Mouse (Mus musculus) limb, embryonic 15.5 days (tissue): Measurements from ENCODE around the gene Nek6. TPM values are rescaled to one million over a fixed set of nuclear protein-coding genes. Genes with fewer than 3 reads are reported as not detected.

ENCODE experiments used
- ATAC-seq: fragments of 200-750 bp; cut with Nextera tagmentation; 2 replicates; pipeline ENCODE4 v1.8.0; 2017; ENCODE audit warnings: low read depth, moderate TSS enrichment; ENCODE audit not compliant: insufficient number of reproducible peaks, low FRiP score, low TSS enrichment
- H3K27ac ChIP-seq: fragments of 300-500 bp; sonication (generic); 2 replicates; pipeline ENCODE4 v1.5.1; 2015; ENCODE audit warnings: moderate library complexity, mild to moderate bottlenecking, inconsistent platforms
- H3K27me3 ChIP-seq: fragments of 300-500 bp; sonication (generic); 2 replicates; pipeline ENCODE4 v1.6.1; 2015; ENCODE audit warnings: inconsistent platforms
- H3K36me3 ChIP-seq: fragments of 300-500 bp; sonication (generic); 2 replicates; pipeline ENCODE4 v1.6.1; 2015; ENCODE audit warnings: inconsistent platforms
- H3K4me1 ChIP-seq: fragments of 300-500 bp; sonication (generic); 2 replicates; pipeline ENCODE4 v1.6.1; 2015; ENCODE audit warnings: inconsistent platforms
- H3K4me2 ChIP-seq: fragments of 300-500 bp; sonication (generic); 2 replicates; pipeline ENCODE4 v1.6.1; 2015; ENCODE audit warnings: mild to moderate bottlenecking, inconsistent platforms
- H3K4me3 ChIP-seq: fragments of 300-500 bp; sonication (generic); 2 replicates; pipeline ENCODE4 v1.5.1; 2015; ENCODE audit warnings: mild to moderate bottlenecking, inconsistent platforms
- H3K9ac ChIP-seq: fragments of 300-500 bp; sonication (generic); 2 replicates; pipeline ENCODE4 v1.6.1; 2015; ENCODE audit warnings: inconsistent platforms
- H3K9me3 ChIP-seq: fragments of 300-500 bp; sonication (generic); 2 replicates; pipeline ENCODE4 v1.6.1; 2016; ENCODE audit warnings: inconsistent platforms
- WGBS: fragments of 180-500 bp; shearing (Covaris S2); methylation state at CpG from one replicate; pipeline ENCODE4 v1.1.7; 2015; 5-methylcytosine and 5-hydroxymethylcytosine counted together
- polyA plus RNA-seq: library from polyadenylated mRNA; unstranded; fragments of >200 nt; fragmentation: Nextera tagmentation; extraction: Ambion mirVana; gene quantifications from 2 replicates; pipeline ENCODE4 v1.2.1, GENCODE M21; 2015

The Nek6 gene
- polyA plus RNA-seq, 1 experiment from 2014 or later, result 118 TPM

- ATAC-seq, result no peak
- peaks cover 43% of the 10 kb centered on the region for H3K36me3 ChIP-seq
- no peak overlapping the region for H3K4me3 ChIP-seq
- no peaks in the 10 kb centered on the region for H3K9me3 ChIP-seq
- no peak overlapping the region for H3K27ac ChIP-seq
- H3K4me1 ChIP-seq, result no peaks in the 10 kb centered on the region
- no peak overlapping the region for H3K9ac ChIP-seq
- H3K4me2 ChIP-seq, result no peak overlapping the region
- 65% methylated on average over 6 of the region's 6 CpGs for WGBS
- H3K27me3 ChIP-seq, result no peaks in the 10 kb centered on the region
Measured at GRCm38 (mm10) chr2:38591751-38592459, 80.5 kb downstream of the Nek6 start.

- ATAC-seq, result no peak
- no peak overlapping the region for H3K27ac ChIP-seq
- 67% methylated on average over 7 of the region's 7 CpGs for WGBS
Measured at GRCm38 (mm10) chr2:38594874-38595273, 83.4 kb downstream of the Nek6 start.

GRCm38 (mm10) chr2:38597896-38598295 is 86.5 kb downstream of the Nek6 start:
- Histone ChIP-seq H3K4me1 (no peaks in the 10 kb centered on the region), H3K9ac (no peak overlapping the region), H3K27ac (no peak overlapping the region), H3K36me3 (peaks cover 13% of the 10 kb centered on the region; the same call in 1 of the 2 replicates), H3K4me3 (no peak overlapping the region), H3K9me3 (no peaks in the 10 kb centered on the region), H3K4me2 (no peak overlapping the region), H3K27me3 (no peaks in the 10 kb centered on the region)
- WGBS, result 94% methylated on average over 1 of the region's 1 CpGs
- ATAC-seq, result no peak

More at GRCm38 (mm10) chr2:38594874-38595273, 83.4 kb downstream of the Nek6 start:
- Histone ChIP-seq H3K9me3 (no peaks in the 10 kb centered on the region), H3K4me1 (no peaks in the 10 kb centered on the region), H3K4me3 (no peak overlapping the region), H3K36me3 (peaks cover 17% of the 10 kb centered on the region), H3K9ac (no peak overlapping the region), H3K27me3 (no peaks in the 10 kb centered on the region), H3K4me2 (no peak overlapping the region)

- 0 out of 2 replicates have a peak, but pooled peaks cover under 1% of the 10 kb centered on the region for H3K4me1 ChIP-seq
- H3K27ac ChIP-seq, result no peak overlapping the region
- WGBS, result 93% methylated on average over 2 of the region's 2 CpGs
- no peaks in the 10 kb centered on the region for H3K27me3 ChIP-seq
- H3K9ac ChIP-seq, result no peak overlapping the region
- H3K36me3 ChIP-seq, result peaks cover 13% of the 10 kb centered on the region; the same call in 1 of the 2 replicates
- no peaks in the 10 kb centered on the region for H3K9me3 ChIP-seq
- H3K4me2 ChIP-seq, result no peak overlapping the region
- ATAC-seq, result no peak
- no peak overlapping the region for H3K4me3 ChIP-seq
Measured at GRCm38 (mm10) chr2:38598395-38598794, 87.0 kb downstream of the Nek6 start.

- Histone ChIP-seq H3K4me3 (no peak overlapping the region), H3K4me2 (no peak overlapping the region), H3K9me3 (no peaks in the 10 kb centered on the region), H3K27ac (no peak overlapping the region), H3K36me3 (0 out of 2 replicates have a peak, but pooled peaks cover 9% of the 10 kb centered on the region), H3K4me1 (0 out of 2 replicates have a peak, but pooled peaks cover 2% of the 10 kb centered on the region), H3K27me3 (no peaks in the 10 kb centered on the region), H3K9ac (no peak overlapping the region)
- ATAC-seq, result no peak
Measured at GRCm38 (mm10) chr2:38600842-38601241, 89.4 kb downstream of the Nek6 start.

GRCm38 (mm10) chr2:38607716-38608115 is 96.3 kb downstream of the Nek6 start:
- H3K9ac ChIP-seq, result no peak overlapping the region
- 78% methylated on average over 1 of the region's 1 CpGs for WGBS
- no peaks in the 10 kb centered on the region for H3K27me3 ChIP-seq
- H3K27ac ChIP-seq, result no peak overlapping the region
- no peak for ATAC-seq
- H3K36me3 ChIP-seq, result peaks cover 19% of the 10 kb centered on the region
- H3K4me1 ChIP-seq, result 0 out of 2 replicates have a peak, but pooled peaks cover 2% of the 10 kb centered on the region
- no peak overlapping the region for H3K4me3 ChIP-seq
- H3K4me2 ChIP-seq, result no peak overlapping the region
- no peaks in the 10 kb centered on the region for H3K9me3 ChIP-seq

- ATAC-seq, result no peak
- WGBS, result 77% methylated on average over 5 of the region's 5 CpGs
- H3K36me3 ChIP-seq, result peaks cover 31% of the 10 kb centered on the region
Measured at GRCm38 (mm10) chr2:38608831-38609309, 97.4 kb downstream of the Nek6 start.

GRCm38 (mm10) chr2:38609310-38609709 is 97.9 kb downstream of the Nek6 start:
- no peaks in the 10 kb centered on the region for H3K9me3 ChIP-seq
- H3K4me1 ChIP-seq, result no peaks in the 10 kb centered on the region
- no peaks in the 10 kb centered on the region for H3K27me3 ChIP-seq
- H3K36me3 ChIP-seq, result peaks cover 31% of the 10 kb centered on the region
- no peak overlapping the region for H3K4me2 ChIP-seq
- H3K4me3 ChIP-seq, result no peak overlapping the region
- no peak overlapping the region for H3K27ac ChIP-seq
- H3K9ac ChIP-seq, result no peak overlapping the region
- 87% methylated on average over 11 of the region's 11 CpGs for whole genome bisulfite sequencing
- no peak for ATAC-seq

More at GRCm38 (mm10) chr2:38608831-38609309, 97.4 kb downstream of the Nek6 start:
- H3K4me3 ChIP-seq, result no peak overlapping the region
- no peak overlapping the region for H3K27ac ChIP-seq
- no peak overlapping the region for H3K9ac ChIP-seq
- H3K9me3 ChIP-seq, result no peaks in the 10 kb centered on the region
- no peaks in the 10 kb centered on the region for H3K4me1 ChIP-seq
- no peaks in the 10 kb centered on the region for H3K27me3 ChIP-seq
- H3K4me2 ChIP-seq, result no peak overlapping the region

- 82% methylated on average over 2 of the region's 2 CpGs for WGBS
- no peak overlapping the region for H3K4me3 ChIP-seq
- no peak for ATAC-seq
- H3K36me3 ChIP-seq, result peaks cover 31% of the 10 kb centered on the region
- no peak overlapping the region for H3K9ac ChIP-seq
- H3K27ac ChIP-seq, result no peak overlapping the region
- H3K4me2 ChIP-seq, result no peak overlapping the region
- no peaks in the 10 kb centered on the region for H3K4me1 ChIP-seq
- H3K27me3 ChIP-seq, result no peaks in the 10 kb centered on the region
- no peaks in the 10 kb centered on the region for H3K9me3 ChIP-seq
Measured at GRCm38 (mm10) chr2:38610161-38610560, 98.7 kb downstream of the Nek6 start.

GRCm38 (mm10) chr2:38612596-38612995 is 101.2 kb downstream of the Nek6 start:
- Histone ChIP-seq H3K27ac (no peak overlapping the region), H3K9me3 (no peaks in the 10 kb centered on the region), H3K27me3 (no peaks in the 10 kb centered on the region), H3K4me3 (no peak overlapping the region), H3K4me2 (no peak overlapping the region), H3K9ac (no peak overlapping the region), H3K36me3 (peaks cover 34% of the 10 kb centered on the region), H3K4me1 (peaks cover 4% of the 10 kb centered on the region; the same call in 1 of the 2 replicates)
- 86% methylated on average over 6 of the region's 6 CpGs for WGBS
- ATAC-seq, result no peak

GRCm38 (mm10) chr2:38613576-38613975 is 102.1 kb downstream of the Nek6 start:
- Histone ChIP-seq H3K4me3 (no peak overlapping the region), H3K27ac (no peak overlapping the region), H3K27me3 (no peaks in the 10 kb centered on the region), H3K36me3 (peaks cover 39% of the 10 kb centered on the region), H3K4me1 (peaks cover 4% of the 10 kb centered on the region; the same call in 1 of the 2 replicates), H3K9me3 (no peaks in the 10 kb centered on the region), H3K4me2 (no peak overlapping the region), H3K9ac (no peak overlapping the region)
- WGBS, result 94% methylated on average over 3 of the region's 3 CpGs
- ATAC-seq, result no peak

- WGBS, result 80% methylated on average over 6 of the region's 6 CpGs
Measured at GRCm38 (mm10) chr2:38614437-38614836, 103.0 kb downstream of the Nek6 start.

More at GRCm38 (mm10) chr2:38614437-38614836, 103.0 kb downstream of the Nek6 start:
- Histone ChIP-seq H3K9ac (no peak overlapping the region), H3K4me3 (no peak overlapping the region), H3K4me1 (peaks cover 4% of the 10 kb centered on the region; the same call in 1 of the 2 replicates), H3K36me3 (peaks cover 36% of the 10 kb centered on the region), H3K4me2 (no peak overlapping the region), H3K27ac (no peak overlapping the region), H3K27me3 (no peaks in the 10 kb centered on the region), H3K9me3 (no peaks in the 10 kb centered on the region)
- no peak for ATAC-seq
